ENCODE assay signal across 9 mouse cellular contexts in genomic region chr11:108259391-108259790, GRCm38 (mm10).
DNase-seq lines count a peak whose midpoint lies in the region; ATAC-seq lines count a peak whose summit lies in the region.
"Had no signal": no experiment of that assay in that cellular context is flagged by ENCODE, and none has a peak within 500 bp of the region (broad histone marks: within the 10 kb centered on the region; RNA-seq: fewer than 3 reads in every experiment).

No protein-coding gene starts in this region.

- peak overlapping the region; percentile 62; the same call in 1 of the 2 replicates for H3K9ac ChIP-seq in heart, embryonic 14.5 days (ENCODE audit: low read length)
- H3K9ac ChIP-seq in stomach, embryonic 16.5 days (ENCODE audit: low read length): no peak overlapping the region
- H3K9ac ChIP-seq in forebrain, embryonic 16.5 days (replicated peaks; ENCODE audit: low read depth, low read length): no peak overlapping the region

- H3K4me1 ChIP-seq in heart, embryonic 14.5 days (ENCODE audit: control insufficient read depth in 2 of 2, insufficient read depth in 2 of 2, low read length in 2 of 2): peaks cover 23 to 53% of the 10 kb centered on the region in 2 experiments
- H3K4me1 ChIP-seq in stomach, embryonic 16.5 days (ENCODE audit: control insufficient read depth, insufficient read depth, low read length): peaks cover 28% of the 10 kb centered on the region
- H3K4me1 ChIP-seq in forebrain, embryonic 16.5 days (replicated peaks; ENCODE audit: control insufficient read depth, insufficient read depth, low read length): peaks cover 23% of the 10 kb centered on the region

- ATAC-seq in frontal cortex, adult (ENCODE audit: low TSS enrichment): peak; percentile 18; the same call in 1 of the 2 replicates
- ATAC-seq in heart, embryonic 14.5 days (ENCODE audit: insufficient number of reproducible peaks, insufficient read depth, low FRiP score, low read depth): no peak
- ATAC-seq in stomach, embryonic 16.5 days (ENCODE audit: insufficient read depth, low FRiP score): 0 out of 2 replicates have a peak, but pooled peaks have one; percentile 25
- ATAC-seq in forebrain, embryonic 16.5 days: no peak
- ATAC-seq: midbrain, embryonic 16.5 days had no signal

- no peak for DNase-seq in frontal cortex, postnatal 25 days (ENCODE audit: low spot score in 2 of 2)
- DNase-seq in right cerebral cortex, postnatal 4 days: peak; percentile 20
- no peak for DNase-seq in right cerebral cortex, postnatal 10 days (ENCODE audit: low spot score in 2 of 2)
- DNase-seq in embryo, embryonic 10.5 days (ENCODE audit: low spot score): no peak

- no peak overlapping the region for H3K4me3 ChIP-seq in heart, embryonic 14.5 days (ENCODE audit: control insufficient read depth in 1 of 2, insufficient read depth in 1 of 2, low read depth in 1 of 2, low read length in 2 of 2)
- H3K4me3 ChIP-seq in stomach, embryonic 16.5 days (replicated peaks; ENCODE audit: low read length): no peak overlapping the region
- H3K4me3 ChIP-seq in forebrain, embryonic 16.5 days (replicated peaks; ENCODE audit: low read length): no peak overlapping the region

- H3K4me2 ChIP-seq in heart, embryonic 14.5 days (ENCODE audit: low read length): peak overlapping the region; percentile 41
- 0 out of 2 replicates have a peak overlapping the region, but pooled peaks have one; percentile 3 for H3K4me2 ChIP-seq in stomach, embryonic 16.5 days (ENCODE audit: low read depth, low read length)
- H3K4me2 ChIP-seq in forebrain, embryonic 16.5 days (ENCODE audit: low read length): no peak overlapping the region

- H3K27ac ChIP-seq in heart, embryonic 14.5 days (replicated peaks in 1 of 2; ENCODE audit: control insufficient read depth in 1 of 2, insufficient read depth in 1 of 2, low read depth in 2 of 2, low read length in 2 of 2): peak overlapping the region; percentile 88 to 89
- H3K27ac ChIP-seq in stomach, embryonic 16.5 days (ENCODE audit: low read length): peak overlapping the region; percentile 59
- no peak overlapping the region; the same call in 1 of the 2 replicates for H3K27ac ChIP-seq in forebrain, embryonic 16.5 days (ENCODE audit: low read length)

- WGBS in heart, embryonic 14.5 days: 33% methylated on average over 4 of the region's 4 CpGs
- WGBS in stomach, embryonic 16.5 days: 38% methylated on average over 4 of the region's 4 CpGs
- 64% methylated on average over 4 of the region's 4 CpGs for WGBS in forebrain, embryonic 16.5 days

- no peaks in the 10 kb centered on the region for H3K9me3 ChIP-seq in heart, embryonic 14.5 days (ENCODE audit: control insufficient read depth, low read length)
- no peaks in the 10 kb centered on the region for H3K9me3 ChIP-seq in stomach, embryonic 16.5 days (replicated peaks; ENCODE audit: control insufficient read depth, low read length)
- no peaks in the 10 kb centered on the region for H3K9me3 ChIP-seq in forebrain, embryonic 16.5 days (ENCODE audit: control insufficient read depth, low read length)

- H3K27me3 ChIP-seq in heart, embryonic 14.5 days (ENCODE audit: control insufficient read depth, insufficient read depth, low read length): no peaks in the 10 kb centered on the region
- no peaks in the 10 kb centered on the region for H3K27me3 ChIP-seq in stomach, embryonic 16.5 days (ENCODE audit: control insufficient read depth, insufficient read depth, low read length)
- H3K27me3 ChIP-seq in forebrain, embryonic 16.5 days (replicated peaks; ENCODE audit: control insufficient read depth, insufficient read depth, low read length): no peaks in the 10 kb centered on the region

- no peaks in the 10 kb centered on the region for H3K36me3 ChIP-seq in heart, embryonic 14.5 days (ENCODE audit: control insufficient read depth, insufficient read depth, low read length)
- no peaks in the 10 kb centered on the region for H3K36me3 ChIP-seq in stomach, embryonic 16.5 days (ENCODE audit: control insufficient read depth, insufficient read depth, low read length)
- H3K36me3 ChIP-seq in forebrain, embryonic 16.5 days (ENCODE audit: control insufficient read depth, insufficient read depth): no peaks in the 10 kb centered on the region

Comparison
In these comparisons a context has a peak if more than half of its experiments do, and no peak if none do; other contexts are left out.
1. ATAC-seq: peak in frontal cortex, adult (single experiment) and stomach, embryonic 16.5 days (single experiment); none in heart, embryonic 14.5 days (single experiment) and forebrain, embryonic 16.5 days (single experiment).